Mouse (Mus musculus) myocyte (in vitro differentiated cells): ENCODE measurements around the gene Irgc1. TPM values are rescaled to one million over a fixed set of nuclear protein-coding genes. Genes with fewer than 3 reads are reported as not detected.
A peak's percentile ranks its signal among the peaks of the same experiment; 100 is the strongest.

Experiments
- H3K27me3 ChIP-seq: one replicate; pipeline ENCODE4 v1.6.1; 2011; ENCODE audit not compliant: control insufficient read depth, insufficient read depth, insufficient read length
- H3K36me3 ChIP-seq: one replicate; pipeline ENCODE4 v1.6.1; 2011; ENCODE audit not compliant: control insufficient read depth, insufficient read depth
- H3K4me2 ChIP-seq: one replicate; pipeline ENCODE4 v1.6.1; 2011; ENCODE audit warnings: low read depth, control low read depth
- H3K4me3 ChIP-seq: one replicate; pipeline ENCODE4 v1.5.1; 2011; ENCODE audit warnings: mild to moderate bottlenecking, control low read depth, moderate library complexity
- H3K79me2 ChIP-seq: one replicate; pipeline ENCODE4 v1.6.1; 2011; ENCODE audit not compliant: control insufficient read depth, insufficient read depth
- H3ac ChIP-seq: one replicate; pipeline ENCODE4 v1.6.1; 2011; ENCODE audit not compliant: control insufficient read depth, insufficient read length
- CEBPB ChIP-seq: IDR thresholded peaks from 2 replicates; pipeline ENCODE4 v1.6.1; 2011; ENCODE audit warnings: mild to moderate bottlenecking, moderate library complexity; ENCODE audit not compliant: poor library complexity, insufficient read depth, severe bottlenecking
- E2F4 ChIP-seq: IDR thresholded peaks from one replicate; pipeline ENCODE4 v1.6.1; 2011; ENCODE audit warnings: mild to moderate bottlenecking, control low read depth, moderate library complexity; ENCODE audit not compliant: insufficient read depth
- MAX ChIP-seq: IDR thresholded peaks from one replicate; pipeline ENCODE4 v1.6.1; 2011; ENCODE audit warnings: low read depth, mild to moderate bottlenecking, control low read depth
- MYOD1 ChIP-seq, 3 experiments: IDR thresholded peaks; one replicate each; pipeline ENCODE4 v1.6.1; 2011; ENCODE audit warnings: control low read depth in 2 of 3, low read depth in 2 of 3, mild to moderate bottlenecking in 2 of 3, moderate library complexity in 1 of 3; ENCODE audit not compliant: insufficient read length in 2 of 3, control insufficient read depth in 1 of 3
- MYOG ChIP-seq, 3 experiments: IDR thresholded peaks; one replicate each; pipeline ENCODE4 v1.6.1; 2011; ENCODE audit warnings: control low read depth in 2 of 3, low read depth in 2 of 3, mild to moderate bottlenecking in 2 of 3; ENCODE audit not compliant: insufficient read length in 2 of 3, control insufficient read depth in 1 of 3, insufficient read depth in 1 of 3
- POLR2A ChIP-seq: IDR thresholded peaks from one replicate; pipeline ENCODE4 v1.6.1; 2011; ENCODE audit warnings: low read depth, mild to moderate bottlenecking, control low read depth, moderate library complexity; ENCODE audit not compliant: insufficient read length
- POLR2AphosphoS2 ChIP-seq: IDR thresholded peaks from one replicate; pipeline ENCODE4 v1.6.1; 2011; ENCODE audit warnings: low read depth, control low read depth; ENCODE audit not compliant: insufficient read length
- REST ChIP-seq: IDR thresholded peaks from one replicate; pipeline ENCODE4 v1.6.1; 2011; ENCODE audit warnings: mild to moderate bottlenecking, control low read depth, moderate library complexity; ENCODE audit not compliant: insufficient read depth, insufficient read length
- SRF ChIP-seq: IDR thresholded peaks from one replicate; pipeline ENCODE4 v1.6.1; 2011; ENCODE audit warnings: low read depth; ENCODE audit not compliant: control insufficient read depth, insufficient read length
- TCF12 ChIP-seq: IDR thresholded peaks from one replicate; pipeline ENCODE4 v1.6.1; 2011; ENCODE audit warnings: mild to moderate bottlenecking, control low read depth; ENCODE audit not compliant: poor library complexity, insufficient read depth, severe bottlenecking
- TCF3 ChIP-seq: IDR thresholded peaks from one replicate; pipeline ENCODE4 v1.6.1; 2011; ENCODE audit warnings: low read depth, control low read depth; ENCODE audit not compliant: insufficient read length
- USF1 ChIP-seq: IDR thresholded peaks from one replicate; pipeline ENCODE4 v1.6.1; 2011; ENCODE audit warnings: low read depth, mild to moderate bottlenecking, control low read depth, moderate library complexity
- polyA plus RNA-seq: library from polyadenylated mRNA; unstranded; fragments of >200 nt; fragmentation: generic; extraction: Trizol; gene quantifications from one replicate; pipeline ENCODE4 v1.2.1, GENCODE M21; 2012; ENCODE audit warnings: missing spikeins

The Irgc1 gene
- polyA plus RNA-seq, 1 experiment: 0.32 TPM

GRCm38 (mm10) chr7:24400082-24400452 lies 52.0 kb downstream of the Irgc1 start:
- Histone ChIP-seq H3K36me3 (no peaks in the 10 kb centered on the region), H3K4me2 (peak overlapping the region; percentile 92), H3K4me3 (peak overlapping the region; percentile 75), H3ac (peak overlapping the region; percentile 81), H3K79me2 (peaks cover 9% of the 10 kb centered on the region), H3K27me3 (no peaks in the 10 kb centered on the region)
- TF ChIP-seq CEBPB (no peak), USF1 (no peak), MYOG (IDR thresholded peaks at IDR 0.05; ENCODE audit: control insufficient read depth in 1 of 3, insufficient read depth in 1 of 3, insufficient read length in 2 of 3, low read depth in 2 of 3) (no peak), TCF3 (no peak), SRF (no peak)

GRCm38 (mm10) chr7:24399256-24400081 lies 52.6 kb downstream of the Irgc1 start, which contains the start of gene Smg9:
Smg9 (plus strand) TSS chr7:24399619.
- H3K36me3 ChIP-seq: no peaks in the 10 kb centered on the region
- H3K27me3 ChIP-seq: no peaks in the 10 kb centered on the region
- peak within 1 kb of the TSS; percentile 81 for H3ac ChIP-seq
- H3K79me2 ChIP-seq: peaks cover 9% of the 10 kb centered on the region
- peak within 1 kb of the TSS; percentile 75 for H3K4me3 ChIP-seq
- TF ChIP-seq POLR2A: peak; percentile 57
- TF ChIP-seq POLR2AphosphoS2: peak; percentile 71
- no peak for TF ChIP-seq USF1
- TF ChIP-seq TCF3: no peak
- TF ChIP-seq MYOG (IDR thresholded peaks at IDR 0.05; ENCODE audit: control insufficient read depth in 1 of 3, insufficient read depth in 1 of 3, insufficient read length in 2 of 3, low read depth in 2 of 3): peak in 1 of 3 experiments; percentile 11
- TF ChIP-seq E2F4: no peak
- no peak for TF ChIP-seq CEBPB
- peak within 1 kb of the TSS; percentile 92 for H3K4me2 ChIP-seq

- peak overlapping the region; percentile 72 for H3K4me2 ChIP-seq
- TF ChIP-seq POLR2AphosphoS2 (no peak), TCF12 (no peak), MYOD1 (IDR thresholded peaks at IDR 0.05; ENCODE audit: control insufficient read depth in 1 of 3, insufficient read length in 2 of 3, low read depth in 2 of 3) (no peak), SRF (no peak), MAX (no peak), TCF3 (no peak), POLR2A (no peak), USF1 (no peak), MYOG (IDR thresholded peaks at IDR 0.05; ENCODE audit: control insufficient read depth in 1 of 3, insufficient read depth in 1 of 3, insufficient read length in 2 of 3, low read depth in 2 of 3) (no peak), REST (no peak), E2F4 (no peak), CEBPB (no peak)
- peaks cover 9% of the 10 kb centered on the region for H3K79me2 ChIP-seq
- no peak overlapping the region for H3ac ChIP-seq
- no peaks in the 10 kb centered on the region for H3K27me3 ChIP-seq
- peak overlapping the region; percentile 75 for H3K4me3 ChIP-seq
- H3K36me3 ChIP-seq: no peaks in the 10 kb centered on the region
Observed at GRCm38 (mm10) chr7:24398364-24398913, 53.7 kb downstream of the Irgc1 start.

GRCm38 (mm10) chr7:24396832-24397231 lies 55.3 kb downstream of the Irgc1 start:
- no peaks in the 10 kb centered on the region for H3K36me3 ChIP-seq
- no peak overlapping the region for H3ac ChIP-seq
- H3K79me2 ChIP-seq: peaks cover 6% of the 10 kb centered on the region
- no peak overlapping the region for H3K4me2 ChIP-seq
- TF ChIP-seq SRF (no peak), MAX (no peak), POLR2AphosphoS2 (no peak), TCF3 (no peak), REST (no peak), POLR2A (no peak), MYOD1 (IDR thresholded peaks at IDR 0.05; ENCODE audit: control insufficient read depth in 1 of 3, insufficient read length in 2 of 3, low read depth in 2 of 3) (no peak), TCF12 (no peak), MYOG (IDR thresholded peaks at IDR 0.05; ENCODE audit: control insufficient read depth in 1 of 3, insufficient read depth in 1 of 3, insufficient read length in 2 of 3, low read depth in 2 of 3) (no peak), USF1 (no peak)
- no peak overlapping the region for H3K4me3 ChIP-seq
- H3K27me3 ChIP-seq: no peaks in the 10 kb centered on the region
